Mouse (Mus musculus) cerebellum, adult 2 months (tissue): ENCODE measurements around the gene Baiap2. TPM values are rescaled to one million over a fixed set of nuclear protein-coding genes. Genes with fewer than 3 reads are reported as not detected.

Experiments
- DNase-seq, 2 experiments: peaks; one replicate each; pipeline ENCODE4 v3.0.0; 2021
- H3K27ac ChIP-seq: fragments of 200-500 bp; 2 replicates; pipeline ENCODE4 v1.5.1; 2012; ENCODE audit warnings: low read length, control low read depth, inconsistent platforms; ENCODE audit not compliant: insufficient read depth
- H3K27me3 ChIP-seq: fragments of 200-500 bp; 2 replicates; pipeline ENCODE4 v1.6.1; 2012; ENCODE audit warnings: inconsistent platforms, mild to moderate bottlenecking, low read length, moderate library complexity; ENCODE audit not compliant: control insufficient read depth, insufficient read depth
- H3K4me1 ChIP-seq: fragments of 200-500 bp; 2 replicates; pipeline ENCODE4 v1.6.1; 2011; ENCODE audit warnings: low read length; ENCODE audit not compliant: control insufficient read depth, insufficient read depth
- H3K4me3 ChIP-seq: fragments of 200-500 bp; replicated peaks from 2 replicates; pipeline ENCODE3; 2011; ENCODE audit warnings: mild to moderate bottlenecking, low read depth, low read length, control low read depth; ENCODE audit not compliant: insufficient read depth
- CTCF ChIP-seq: fragments of 200-500 bp; IDR thresholded peaks from 2 replicates; pipeline ENCODE4 v1.5.1; 2011; ENCODE audit warnings: low read depth, mild to moderate bottlenecking, control low read depth, low read length, moderate library complexity, borderline replicate concordance; ENCODE audit not compliant: insufficient read depth
- POLR2A ChIP-seq: fragments of 200-500 bp; IDR thresholded peaks from 2 replicates; pipeline ENCODE4 v1.6.1; 2011; ENCODE audit warnings: low read length, control low read depth, borderline replicate concordance; ENCODE audit not compliant: insufficient read depth
- WGBS: fragments of 180-500 bp; shearing (Covaris S2); methylation state at CpG from one replicate; pipeline ENCODE4 v1.1.7; 2018; 5-methylcytosine and 5-hydroxymethylcytosine counted together
- polyA plus RNA-seq: library from polyadenylated mRNA; depleted of rRNA; stranded (reverse); fragments of >200 nt; gene quantifications from 2 replicates; pipeline ENCODE4 v1.2.3, GENCODE M21; 2012

Gene Baiap2
- polyA plus RNA-seq, 1 experiment: 116 TPM

- Histone ChIP-seq H3K27me3 (no peaks in the 10 kb centered on the region), H3K4me1 (peaks cover 17% of the 10 kb centered on the region; the same call in 1 of the 2 replicates), H3K4me3 (peak overlapping the region; percentile 89), H3K27ac (no peak overlapping the region)
- TF ChIP-seq POLR2A (no peak), CTCF (no peak)
- WGBS: 6% methylated on average over 4 of the region's 4 CpGs
- DNase-seq: no peak
These were observed 28.2 kb upstream of the Baiap2 start for GRCm38 (mm10) chr11:119914381-119914780.

- 72% methylated on average over 9 of the region's 9 CpGs for WGBS
- no peak for TF ChIP-seq POLR2A
- TF ChIP-seq CTCF: no peak
- DNase-seq: no peak
These were observed 26.9 kb upstream of the Baiap2 start for GRCm38 (mm10) chr11:119915666-119916065.

GRCm38 (mm10) chr11:119916102-119916790 is 26.3 kb upstream of the Baiap2 start:
- Histone ChIP-seq H3K4me1 (peaks cover 17% of the 10 kb centered on the region; the same call in 1 of the 2 replicates), H3K4me3 (no peak overlapping the region), H3K27ac (no peak overlapping the region), H3K27me3 (no peaks in the 10 kb centered on the region)
- TF ChIP-seq POLR2A (no peak), CTCF (no peak)
- 72% methylated on average over 15 of the region's 15 CpGs for WGBS
- no peak for DNase-seq

More at GRCm38 (mm10) chr11:119915666-119916065, 26.9 kb upstream of the Baiap2 start:
- Histone ChIP-seq H3K4me3 (no peak overlapping the region), H3K4me1 (peaks cover 17% of the 10 kb centered on the region; the same call in 1 of the 2 replicates), H3K27me3 (no peaks in the 10 kb centered on the region), H3K27ac (no peak overlapping the region)

- TF ChIP-seq CTCF (no peak), POLR2A (no peak)
- Histone ChIP-seq H3K4me3 (no peak overlapping the region), H3K27me3 (no peaks in the 10 kb centered on the region), H3K4me1 (peaks cover 17% of the 10 kb centered on the region; the same call in 1 of the 2 replicates), H3K27ac (no peak overlapping the region)
- DNase-seq: no peak
- 91% methylated on average over 21 of the region's 21 CpGs for WGBS
These were observed 25.6 kb upstream of the Baiap2 start for GRCm38 (mm10) chr11:119916834-119917469.

GRCm38 (mm10) chr11:119918521-119918920 is 24.0 kb upstream of the Baiap2 start:
- Histone ChIP-seq H3K27ac (no peak overlapping the region), H3K4me3 (no peak overlapping the region), H3K4me1 (peaks cover 14% of the 10 kb centered on the region; the same call in 1 of the 2 replicates), H3K27me3 (no peaks in the 10 kb centered on the region)
- TF ChIP-seq POLR2A: no peak
- TF ChIP-seq CTCF: no peak
- DNase-seq: no peak
- WGBS: 73% methylated on average over 7 of the region's 7 CpGs

- Histone ChIP-seq H3K4me3 (no peak overlapping the region), H3K27me3 (no peaks in the 10 kb centered on the region), H3K4me1 (peaks cover 12% of the 10 kb centered on the region; the same call in 1 of the 2 replicates), H3K27ac (no peak overlapping the region)
- 96% methylated on average over 4 of the region's 4 CpGs for WGBS
- no peak for DNase-seq
- TF ChIP-seq CTCF: no peak
- TF ChIP-seq POLR2A: no peak
These were observed 23.1 kb upstream of the Baiap2 start for GRCm38 (mm10) chr11:119919432-119919831.

GRCm38 (mm10) chr11:119919897-119920296 is 22.7 kb upstream of the Baiap2 start:
- H3K27ac ChIP-seq: no peak overlapping the region
- TF ChIP-seq CTCF (peak; percentile 85), POLR2A (no peak)
- H3K4me1 ChIP-seq: peaks cover 7% of the 10 kb centered on the region; the same call in 1 of the 2 replicates
- WGBS: 67% methylated on average over 8 of the region's 8 CpGs
- DNase-seq: peak; percentile 60 to 75
- no peaks in the 10 kb centered on the region for H3K27me3 ChIP-seq
- H3K4me3 ChIP-seq: no peak overlapping the region
